In genomic region chr8:116978631-116979256, GRCm38 (mm10) we compare ENCODE assay signal across 8 mouse cellular contexts. TPM values are rescaled to one million over a fixed set of nuclear protein-coding genes. Genes with fewer than 3 reads are reported as not detected.
A peak's percentile ranks its signal among the peaks of the same experiment; 100 is the strongest.
DNase-seq lines count a peak whose midpoint lies in the region; ATAC-seq and TF ChIP-seq lines count a peak whose summit lies in the region.

1700030J22Rik (minus strand) TSS chr8:116978959.

- H3ac ChIP-seq in C2C12 (ENCODE audit: control insufficient read depth, insufficient read length, low read depth) (peak within 1 kb of the TSS; percentile 65), myocyte (ENCODE audit: control insufficient read depth, insufficient read length) (no peak within 1 kb of the TSS)

- peak within 1 kb of the TSS; percentile 80 for H3K4me2 ChIP-seq in heart, embryonic 11.5 days
- H3K4me2 ChIP-seq in kidney, embryonic 16.5 days (replicated peaks; ENCODE audit: low read depth, low read length): peak within 1 kb of the TSS; percentile 76
- H3K4me2 ChIP-seq in myocyte (ENCODE audit: low read depth): peak within 1 kb of the TSS; percentile 94

- no peak; the same call in 1 of the 2 replicates for TF ChIP-seq POLR2A in brain, embryonic 14.5 days (IDR thresholded peaks at IDR 0.05; ENCODE audit: borderline replicate concordance, extremely low read depth, insufficient read depth, insufficient read length, poor library complexity, severe bottlenecking)
- TF ChIP-seq POLR2A in liver, adult 2 months (IDR thresholded peaks at IDR 0.05; ENCODE audit: extremely low read depth, insufficient read depth, low read length): no peak
- peak; percentile 55 for TF ChIP-seq POLR2A in myocyte (IDR thresholded peaks at IDR 0.05; ENCODE audit: insufficient read length, low read depth)

- H3K27ac ChIP-seq in heart, embryonic 11.5 days (ENCODE audit: low read depth, low read length): no peak within 1 kb of the TSS
- peak within 1 kb of the TSS; percentile 20; the same call in 1 of the 2 replicates for H3K27ac ChIP-seq in kidney, embryonic 16.5 days (ENCODE audit: low read length)
- no peak within 1 kb of the TSS for H3K27ac ChIP-seq in liver, adult 2 months (replicated peaks; ENCODE audit: insufficient read depth, low read depth, low read length)

- no peaks in the 10 kb centered on the region for H3K79me3 ChIP-seq in C2C12 (ENCODE audit: low read depth)

- H3K27me3 ChIP-seq in C2C12 (ENCODE audit: control insufficient read depth, insufficient read depth, insufficient read length) (no peaks in the 10 kb centered on the region), myocyte (ENCODE audit: control insufficient read depth, insufficient read depth, insufficient read length) (no peaks in the 10 kb centered on the region)
- peaks cover 10% of the 10 kb centered on the region for H3K27me3 ChIP-seq in erythroblast, embryonic 14.5 days (ENCODE audit: control insufficient read depth)
- H3K27me3 ChIP-seq in heart, embryonic 11.5 days (ENCODE audit: control insufficient read depth, insufficient read depth, low read length): no peaks in the 10 kb centered on the region
- H3K27me3 ChIP-seq in kidney, embryonic 16.5 days (ENCODE audit: insufficient read depth, low read length): no peaks in the 10 kb centered on the region
- H3K27me3 ChIP-seq in liver, adult 2 months (ENCODE audit: control insufficient read depth, insufficient read depth, low read length): no peaks in the 10 kb centered on the region
- no peaks in the 10 kb centered on the region for H3K27me3 ChIP-seq in splenic B cell, adult 2 months (ENCODE audit: control insufficient read depth, insufficient read depth, low read length, poor library complexity, severe bottlenecking)

- DNase-seq in brain, embryonic 14.5 days (ENCODE audit: low read depth): peak; percentile 99
- peak; percentile 92 for DNase-seq in liver, adult 2 months (ENCODE audit: extremely low read depth, low read depth, low spot score)
- DNase-seq in splenic B cell, adult 2 months (ENCODE audit: low read depth, low spot score): peak; percentile 99

- no peaks in the 10 kb centered on the region for H3K79me2 ChIP-seq in C2C12 (ENCODE audit: control insufficient read depth, insufficient read depth)
- no peaks in the 10 kb centered on the region for H3K79me2 ChIP-seq in liver, adult 2 months (ENCODE audit: control insufficient read depth, insufficient read depth, low read length)
- no peaks in the 10 kb centered on the region for H3K79me2 ChIP-seq in myocyte (ENCODE audit: control insufficient read depth, insufficient read depth)

- H3K9me3 ChIP-seq in erythroblast, embryonic 14.5 days (ENCODE audit: control insufficient read depth, low read length): no peaks in the 10 kb centered on the region
- no peaks in the 10 kb centered on the region for H3K9me3 ChIP-seq in heart, embryonic 11.5 days (replicated peaks; ENCODE audit: control insufficient read depth, low read length)
- no peaks in the 10 kb centered on the region for H3K9me3 ChIP-seq in kidney, embryonic 16.5 days (ENCODE audit: low read length)

- peak within 1 kb of the TSS; percentile 69 for H3K9ac ChIP-seq in heart, embryonic 11.5 days (ENCODE audit: low read depth, low read length)
- H3K9ac ChIP-seq in kidney, embryonic 16.5 days (replicated peaks; ENCODE audit: low read length): peak within 1 kb of the TSS; percentile 58
- peak within 1 kb of the TSS; percentile 61 for H3K9ac ChIP-seq in liver, adult 2 months (ENCODE audit: low read depth, low read length)

- TF ChIP-seq CTCF in C2C12 (IDR thresholded peaks at IDR 0.05; ENCODE audit: control insufficient read depth, insufficient read depth, insufficient read length): no peak
- TF ChIP-seq CTCF in brain, embryonic 14.5 days (IDR thresholded peaks at IDR 0.05; ENCODE audit: borderline replicate concordance, extremely low read depth, insufficient read depth, insufficient read length): no peak
- peak; percentile 60 for TF ChIP-seq CTCF in liver, adult 2 months (IDR thresholded peaks at IDR 0.05; ENCODE audit: low read depth, low read length)

- peaks cover 24% of the 10 kb centered on the region for H3K4me1 ChIP-seq in erythroblast, embryonic 14.5 days (ENCODE audit: control insufficient read depth)
- peaks cover 2% of the 10 kb centered on the region; the same call in 1 of the 2 replicates for H3K4me1 ChIP-seq in heart, embryonic 11.5 days (ENCODE audit: control insufficient read depth, insufficient read depth, low read length)
- H3K4me1 ChIP-seq in kidney, embryonic 16.5 days (ENCODE audit: insufficient read depth, low read length): peaks cover 18% of the 10 kb centered on the region
- H3K4me1 ChIP-seq in liver, adult 2 months (ENCODE audit: control insufficient read depth, insufficient read depth, low read length): peaks cover 4% of the 10 kb centered on the region; the same call in 1 of the 2 replicates

- H3K36me3 ChIP-seq in C2C12 (ENCODE audit: control insufficient read depth, insufficient read depth): no peaks in the 10 kb centered on the region
- no peaks in the 10 kb centered on the region; the same call in none of the 2 replicates for H3K36me3 ChIP-seq in erythroblast, embryonic 14.5 days (ENCODE audit: control insufficient read depth)
- H3K36me3 ChIP-seq in heart, embryonic 11.5 days (ENCODE audit: control insufficient read depth, insufficient read depth, low read length): no peaks in the 10 kb centered on the region; the same call in 1 of the 2 replicates
- H3K36me3 ChIP-seq in kidney, embryonic 16.5 days (ENCODE audit: insufficient read depth, low read length): peaks cover 14% of the 10 kb centered on the region; the same call in 1 of the 2 replicates
- H3K36me3 ChIP-seq in liver, adult 2 months (ENCODE audit: control insufficient read depth, insufficient read depth, low read length): peaks cover 7% of the 10 kb centered on the region
- peaks cover 4% of the 10 kb centered on the region for H3K36me3 ChIP-seq in myocyte (ENCODE audit: control insufficient read depth, insufficient read depth)
- no peaks in the 10 kb centered on the region for H3K36me3 ChIP-seq in splenic B cell, adult 2 months (ENCODE audit: control insufficient read depth, insufficient read depth, low read length, poor library complexity, severe bottlenecking)

- H3K4me3 ChIP-seq in C2C12 (ENCODE audit: insufficient read depth, poor library complexity, severe bottlenecking) (peak within 1 kb of the TSS; percentile 65), myocyte (peak within 1 kb of the TSS; percentile 51)
- peak within 1 kb of the TSS; percentile 69 for H3K4me3 ChIP-seq in erythroblast, embryonic 14.5 days (replicated peaks)
- peak within 1 kb of the TSS; percentile 91 for H3K4me3 ChIP-seq in heart, embryonic 11.5 days (ENCODE audit: low read depth, low read length)
- H3K4me3 ChIP-seq in kidney, embryonic 16.5 days (ENCODE audit: low read length): peak within 1 kb of the TSS; percentile 85
- peak within 1 kb of the TSS; percentile 75 for H3K4me3 ChIP-seq in liver, adult 2 months (ENCODE audit: insufficient read depth, low read depth, low read length)

- ATAC-seq in heart, embryonic 11.5 days (replicated peaks; ENCODE audit: insufficient number of reproducible peaks, low FRiP score, low TSS enrichment): peak; percentile 99
- ATAC-seq in kidney, embryonic 16.5 days (ENCODE audit: low FRiP score, low TSS enrichment): peak; percentile 97

- WGBS in heart, embryonic 11.5 days (ENCODE audit: insufficient replicate concordance): under 1% methylated on average over 46 of the region's 46 CpGs
- WGBS in kidney, embryonic 16.5 days: under 1% methylated on average over 46 of the region's 46 CpGs
- WGBS in liver, adult 2 months: under 1% methylated on average over 46 of the region's 46 CpGs

TF ChIP-seq in C2C12, 6 proteins besides CTCF, POLR2A, EP300 and RAD21:
- TF ChIP-seq FOSL1 (IDR thresholded peaks at IDR 0.05; ENCODE audit: insufficient read depth, low read length, poor library complexity, severe bottlenecking): no peak
- TF ChIP-seq MAX (IDR thresholded peaks at IDR 0.05): peak; percentile 14

TF ChIP-seq in myocyte, 11 proteins besides CTCF, POLR2A, EP300 and RAD21:
- TF ChIP-seq REST (IDR thresholded peaks at IDR 0.05; ENCODE audit: insufficient read depth, insufficient read length) (no peak), MYOG (IDR thresholded peaks at IDR 0.05; ENCODE audit: control insufficient read depth in 1 of 3, insufficient read depth in 1 of 3, insufficient read length in 2 of 3, low read depth in 2 of 3) (no peak), USF1 (IDR thresholded peaks at IDR 0.05; ENCODE audit: low read depth) (no peak), TCF3 (IDR thresholded peaks at IDR 0.05; ENCODE audit: insufficient read length, low read depth) (no peak), CEBPB (IDR thresholded peaks at IDR 0.05; ENCODE audit: insufficient read depth, poor library complexity, severe bottlenecking) (no peak), TCF12 (IDR thresholded peaks at IDR 0.05; ENCODE audit: insufficient read depth, poor library complexity, severe bottlenecking) (no peak), E2F4 (IDR thresholded peaks at IDR 0.05; ENCODE audit: insufficient read depth) (no peak), MAX (IDR thresholded peaks at IDR 0.05; ENCODE audit: low read depth) (no peak), SRF (IDR thresholded peaks at IDR 0.05; ENCODE audit: control insufficient read depth, insufficient read length, low read depth) (no peak), MYOD1 (IDR thresholded peaks at IDR 0.05; ENCODE audit: control insufficient read depth in 1 of 3, insufficient read length in 2 of 3, low read depth in 2 of 3) (no peak), POLR2AphosphoS2 (IDR thresholded peaks at IDR 0.05; ENCODE audit: insufficient read length, low read depth) (no peak)

RNA-seq across cellular contexts. Expression of gene 1700030J22Rik, which starts in this region (rescaled TPM):
- polyA plus RNA-seq in C2C12 (2012; fragmentation: generic; extraction: Trizol) (0.69 TPM), myocyte (2012; fragmentation: generic; extraction: Trizol) (1.5 TPM)
- 3.9 and 6.0 TPM in 2 replicates for polyA plus RNA-seq in brain, embryonic 14.5 days (2012; rRNA removed)
- 0.36 and 0.62 TPM in 2 replicates for polyA plus RNA-seq in erythroblast, embryonic 14.5 days (2012)
- 0.66 and 0.83 TPM in 2 replicates for polyA plus RNA-seq in heart, embryonic 11.5 days (2014; fragmentation: Nextera tagmentation; extraction: Ambion mirVana)
- polyA plus RNA-seq in kidney, embryonic 16.5 days (2015; fragmentation: Nextera tagmentation; extraction: Ambion mirVana): 2.6 and 2.7 TPM in 2 replicates
- 0.13 and 0.18 TPM in 2 replicates for total RNA-seq in liver, adult 2 months (2014; rRNA removed)
- polyA plus RNA-seq in liver, adult 2 months (2012; rRNA removed): 0.15 and 0.20 TPM in 2 replicates

Comparison
In these comparisons a context has a peak if more than half of its experiments do, and no peak if none do; other contexts are left out.
1. Peak in ATAC-seq, H3K4me3 ChIP-seq, H3K9ac ChIP-seq and H3K4me2 ChIP-seq in heart, embryonic 11.5 days; RNA of the gene not detected or under 1 TPM.
2. Peak in DNase-seq, H3K4me3 ChIP-seq and H3K9ac ChIP-seq in liver, adult 2 months; RNA of the gene not detected or under 1 TPM.